16 mouse cellular contexts compared by ENCODE assay signal in genomic region chr2:168721313-168721712, GRCm38 (mm10). TPM values are rescaled to one million over a fixed set of nuclear protein-coding genes. Genes with fewer than 3 reads are reported as not detected.
DNase-seq lines count a peak whose midpoint lies in the region; ATAC-seq and TF ChIP-seq lines count a peak whose summit lies in the region.
"Had no signal": no experiment of that assay in that cellular context is flagged by ENCODE, and none has a peak within 500 bp of the region (broad histone marks: within the 10 kb centered on the region; RNA-seq: fewer than 3 reads in every experiment).

No protein-coding gene starts in this region.

- peak overlapping the region; percentile 41; the same call in 1 of the 2 replicates for H3K27ac ChIP-seq in intestine, postnatal 0 days (ENCODE audit: low read depth, low read length)
- no peak overlapping the region for H3K27ac ChIP-seq in stomach, embryonic 15.5 days
- no peak overlapping the region for H3K27ac ChIP-seq in embryonic facial prominence, embryonic 10.5 days (replicated peaks)
- H3K27ac ChIP-seq: midbrain, embryonic 12.5 days; neural tube, embryonic 13.5 days had no signal

- intact Hi-C loops in left cerebral cortex, postnatal 10 days (cut with DNase I) = no loop called here

- peak; percentile 54 for ATAC-seq in cerebellum, adult (ENCODE audit: insufficient number of reproducible peaks, low FRiP score, low TSS enrichment)
- peak; percentile 92 for ATAC-seq in intestine, postnatal 0 days
- ATAC-seq in stomach, embryonic 15.5 days (ENCODE audit: insufficient read depth, low FRiP score, low read depth) = peak; percentile 33; the same call in 1 of the 2 replicates

- peaks cover 5% of the 10 kb centered on the region; the same call in 1 of the 2 replicates for H3K4me1 ChIP-seq in intestine, postnatal 0 days (replicated peaks; ENCODE audit: control insufficient read depth, insufficient read depth, low read length)
- H3K4me1 ChIP-seq in stomach, embryonic 15.5 days = 0 out of 2 replicates have a peak, but pooled peaks cover 3% of the 10 kb centered on the region
- H3K4me1 ChIP-seq in embryonic facial prominence, embryonic 10.5 days = peaks cover 24% of the 10 kb centered on the region

- no peak for TF ChIP-seq CTCF in intestine, postnatal 0 days (IDR thresholded peaks at IDR 0.05; ENCODE audit: low read depth)

- no peaks in the 10 kb centered on the region for H3K36me3 ChIP-seq in intestine, postnatal 0 days (ENCODE audit: control insufficient read depth, insufficient read depth)
- no peaks in the 10 kb centered on the region for H3K36me3 ChIP-seq in stomach, embryonic 15.5 days
- H3K36me3 ChIP-seq in embryonic facial prominence, embryonic 10.5 days (replicated peaks) = no peaks in the 10 kb centered on the region
- H3K36me3 ChIP-seq: G1E; midbrain, embryonic 12.5 days had no signal

- no peak overlapping the region for H3K9ac ChIP-seq in intestine, postnatal 0 days (ENCODE audit: low read depth, low read length)
- no peak overlapping the region for H3K9ac ChIP-seq in stomach, embryonic 15.5 days
- H3K9ac ChIP-seq: midbrain, embryonic 12.5 days; neural tube, embryonic 13.5 days had no signal

- H3K9me3 ChIP-seq in intestine, postnatal 0 days (ENCODE audit: control insufficient read depth) = no peaks in the 10 kb centered on the region
- no peaks in the 10 kb centered on the region for H3K9me3 ChIP-seq in stomach, embryonic 15.5 days
- no peaks in the 10 kb centered on the region for H3K9me3 ChIP-seq in embryonic facial prominence, embryonic 10.5 days
- H3K9me3 ChIP-seq: midbrain, embryonic 12.5 days; neural tube, embryonic 13.5 days had no signal

- DNase-seq in cerebellum, postnatal 4 days (ENCODE audit: low spot score in 2 of 2) = no peak
- peak; percentile 79 to 87 for DNase-seq in kidney, postnatal 4 days
- DNase-seq in left cerebral cortex, postnatal 10 days (ENCODE audit: extremely low spot score in 1 of 2, low spot score in 2 of 2) = no peak
- DNase-seq in layer of hippocampus, adult 9-10 months (ENCODE audit: low spot score) = no peak
- DNase-seq in embryonic facial prominence, embryonic 10.5 days (ENCODE audit: low spot score) = no peak
- DNase-seq: adrenal gland, adult 2 months; heart, postnatal 10 days; layer of hippocampus, postnatal 36 days; thymus, adult 2 months had no signal

- no peaks in the 10 kb centered on the region for H3K27me3 ChIP-seq in intestine, postnatal 0 days (replicated peaks; ENCODE audit: control insufficient read depth, insufficient read depth, low read length)
- no peaks in the 10 kb centered on the region for H3K27me3 ChIP-seq in stomach, embryonic 15.5 days (replicated peaks)
- H3K27me3 ChIP-seq in embryonic facial prominence, embryonic 10.5 days (replicated peaks; ENCODE audit: low read depth, poor library complexity, severe bottlenecking) = no peaks in the 10 kb centered on the region
- H3K27me3 ChIP-seq: midbrain, embryonic 12.5 days; neural tube, embryonic 13.5 days had no signal

- WGBS in intestine, postnatal 0 days = 40% methylated on average over 14 of the region's 14 CpGs
- WGBS in stomach, embryonic 15.5 days = 74% methylated on average over 14 of the region's 14 CpGs
- WGBS in embryonic facial prominence, embryonic 10.5 days = 91% methylated on average over 14 of the region's 14 CpGs

- H3K4me2 ChIP-seq in intestine, postnatal 0 days (replicated peaks; ENCODE audit: low read depth) = no peak overlapping the region
- no peak overlapping the region for H3K4me2 ChIP-seq in stomach, embryonic 15.5 days
- H3K4me2 ChIP-seq: midbrain, embryonic 12.5 days; neural tube, embryonic 13.5 days had no signal

- H3K4me3 ChIP-seq in intestine, postnatal 0 days (ENCODE audit: low read depth, low read length) = no peak overlapping the region
- no peak overlapping the region for H3K4me3 ChIP-seq in stomach, embryonic 15.5 days (replicated peaks)
- no peak overlapping the region for H3K4me3 ChIP-seq in embryonic facial prominence, embryonic 10.5 days
- H3K4me3 ChIP-seq: midbrain, embryonic 12.5 days; neural tube, embryonic 13.5 days had no signal

RNA-seq across cellular contexts. Expression of gene Atp9a, which starts 20.9 kb away (rescaled TPM):
- 34.0 and 36.7 TPM in 2 replicates for polyA plus RNA-seq in intestine, postnatal 0 days (2015; fragmentation: Nextera tagmentation; extraction: Ambion mirVana)
- polyA plus RNA-seq in stomach, embryonic 15.5 days (2015; fragmentation: Nextera tagmentation; extraction: Ambion mirVana) = 22.6 and 24.3 TPM in 2 replicates
- total RNA-seq in left cerebral cortex, postnatal 10 days (2021) = 100 to 1,000 TPM; 486 to 487 TPM
- polyA plus RNA-seq in embryonic facial prominence, embryonic 10.5 days (2016; fragmentation: Nextera tagmentation; extraction: Ambion mirVana) = 9.3 and 9.4 TPM in 2 replicates
- total RNA-seq: common myeloid progenitor, adult 5-6 weeks; G1E had no signal
- polyA plus RNA-seq: G1E had no signal

RNA-seq across cellular contexts. Expression of gene Sall4, which starts 46.4 kb away (rescaled TPM):
- 0.08 and 0.55 TPM in 2 replicates for polyA plus RNA-seq in intestine, postnatal 0 days (2015; fragmentation: Nextera tagmentation; extraction: Ambion mirVana)
- polyA plus RNA-seq in stomach, embryonic 15.5 days (2015; fragmentation: Nextera tagmentation; extraction: Ambion mirVana) = 0.90 and 1.1 TPM in 2 replicates
- total RNA-seq in left cerebral cortex, postnatal 10 days (2021) = under 1 TPM in 1 of 2 experiments, not detected in 1; 0.47 TPM
- 34.6 and 50.1 TPM in 2 replicates for polyA plus RNA-seq in embryonic facial prominence, embryonic 10.5 days (2016; fragmentation: Nextera tagmentation; extraction: Ambion mirVana)
- total RNA-seq: adrenal gland, adult 2 months; common myeloid progenitor, adult 5-6 weeks had no signal
- polyA plus RNA-seq: G1E had no signal

Comparison
In these comparisons a context has a peak if more than half of its experiments do, and no peak if none do; other contexts are left out.
1. ATAC-seq: peak in every context shown above with its lines; median percentile 92 in intestine, postnatal 0 days; 54 in cerebellum, adult; 33 in stomach, embryonic 15.5 days.
2. DNase-seq: peak in kidney, postnatal 4 days (2 of 2); none in cerebellum, postnatal 4 days (0 of 2), left cerebral cortex, postnatal 10 days (0 of 2), layer of hippocampus, adult 9-10 months (single experiment) and embryonic facial prominence, embryonic 10.5 days (single experiment).
3. RNA of gene Sall4, which starts 46.4 kb away (polyA plus RNA-seq): 34.6 to 50.1 TPM in embryonic facial prominence, embryonic 10.5 days; 0.90 to 1.1 TPM in stomach, embryonic 15.5 days and 0.08 to 0.55 TPM in intestine, postnatal 0 days; every median in the first group is over 10 times any median in the second.